Mouse (Mus musculus) MEL (cell line): ENCODE measurements around the gene Paqr9.

ENCODE experiments used
- CHD2 ChIP-seq: IDR thresholded peaks from 2 replicates; pipeline ENCODE4 v1.6.1; 2011; ENCODE audit warnings: low read length, improper control_type of control experiment
- CTCF ChIP-seq, 3 experiments: IDR thresholded peaks in 2 of 3; conservative IDR thresholded peaks in 1 of 3; 2 replicates each; pipeline ENCODE4 v1.5.1; 2011 to 2012; ENCODE audit warnings: low read length in 3 of 3, low read depth in 2 of 3, mild to moderate bottlenecking in 2 of 3, improper control_type of control experiment in 1 of 3, inconsistent platforms in 1 of 3, mixed read lengths in 1 of 3, moderate library complexity in 1 of 3; ENCODE audit not compliant: control insufficient read depth in 1 of 3, insufficient read depth in 1 of 3, poor library complexity in 1 of 3, severe bottlenecking in 1 of 3
- ETS1 ChIP-seq: IDR thresholded peaks from 2 replicates; pipeline ENCODE4 v1.6.1; 2012; ENCODE audit warnings: low read depth, mild to moderate bottlenecking, inconsistent platforms, low read length, improper control_type of control experiment, moderate library complexity
- MAX ChIP-seq: IDR thresholded peaks from 2 replicates; pipeline ENCODE4 v1.6.1; 2011; ENCODE audit warnings: low read length, improper control_type of control experiment
- POLR2A ChIP-seq, 2 experiments: IDR thresholded peaks; 2 replicates each; pipeline ENCODE4 v1.6.1; 2011 to 2012; ENCODE audit warnings: low read length in 2 of 2, mild to moderate bottlenecking in 2 of 2, control low read depth in 1 of 2, improper control_type of control experiment in 1 of 2, low read depth in 1 of 2, moderate library complexity in 1 of 2; ENCODE audit not compliant: control insufficient read depth in 1 of 2, insufficient read depth in 1 of 2, poor library complexity in 1 of 2
- ZC3H11A ChIP-seq: IDR thresholded peaks from 2 replicates; pipeline ENCODE4 v1.6.1; 2012; ENCODE audit warnings: low read depth, mild to moderate bottlenecking, inconsistent platforms, low read length, improper control_type of control experiment

DNA sequence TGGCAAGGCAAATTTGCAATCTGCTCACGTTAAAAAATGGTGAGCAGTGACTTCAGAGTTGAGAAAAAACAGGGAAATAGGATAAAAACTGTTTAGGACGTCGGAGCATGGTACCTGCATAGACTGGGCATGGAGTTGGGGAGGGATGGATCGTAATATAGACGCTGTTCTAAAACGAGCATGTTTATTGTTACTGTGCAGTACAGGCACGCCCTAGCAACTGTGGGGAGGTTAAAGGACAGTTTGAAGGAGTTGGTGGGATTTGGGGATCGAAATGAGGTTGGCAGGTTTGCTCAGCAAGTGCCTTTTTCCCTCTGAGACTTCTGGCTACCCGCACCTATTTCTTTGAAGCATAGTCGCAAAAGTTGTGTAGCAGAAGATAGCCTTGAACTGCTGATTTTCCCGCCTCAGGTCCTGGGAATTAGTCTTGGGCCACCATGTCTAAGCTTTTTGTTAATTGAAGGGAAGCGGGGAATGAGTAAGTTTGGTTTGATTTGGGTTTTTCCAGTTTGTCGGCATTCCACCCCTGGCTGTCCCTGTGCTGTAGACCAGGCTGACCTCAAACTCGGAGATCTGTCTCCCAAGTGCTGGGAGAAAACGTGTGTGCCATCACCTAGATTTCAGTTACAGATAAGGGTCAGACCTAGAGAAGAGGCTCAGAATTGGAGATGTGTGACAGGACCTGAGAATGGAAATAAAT is 47.0 kb upstream of the Paqr9 start:
- no peak for TF ChIP-seq MAX
- no peak; a peak in 2 of 4 replicates for TF ChIP-seq POLR2A (IDR thresholded peaks at IDR 0.05; ENCODE audit: control insufficient read depth in 1 of 2, insufficient read depth in 1 of 2, low read depth in 1 of 2, low read length in 2 of 2, poor library complexity in 1 of 2)
- no peak for TF ChIP-seq CTCF (IDR thresholded peaks at IDR 0.05 in 2 of 3, conservative IDR thresholded peaks at IDR 0.05 in 1 of 3; ENCODE audit: control insufficient read depth in 1 of 3, insufficient read depth in 1 of 3, low read depth in 2 of 3, low read length in 3 of 3, poor library complexity in 1 of 3, severe bottlenecking in 1 of 3)
- no peak for TF ChIP-seq CHD2
- TF ChIP-seq ZC3H11A, result no peak
- no peak for TF ChIP-seq ETS1
